8 mouse cellular contexts compared by ENCODE assay signal in the genomic region with DNA sequence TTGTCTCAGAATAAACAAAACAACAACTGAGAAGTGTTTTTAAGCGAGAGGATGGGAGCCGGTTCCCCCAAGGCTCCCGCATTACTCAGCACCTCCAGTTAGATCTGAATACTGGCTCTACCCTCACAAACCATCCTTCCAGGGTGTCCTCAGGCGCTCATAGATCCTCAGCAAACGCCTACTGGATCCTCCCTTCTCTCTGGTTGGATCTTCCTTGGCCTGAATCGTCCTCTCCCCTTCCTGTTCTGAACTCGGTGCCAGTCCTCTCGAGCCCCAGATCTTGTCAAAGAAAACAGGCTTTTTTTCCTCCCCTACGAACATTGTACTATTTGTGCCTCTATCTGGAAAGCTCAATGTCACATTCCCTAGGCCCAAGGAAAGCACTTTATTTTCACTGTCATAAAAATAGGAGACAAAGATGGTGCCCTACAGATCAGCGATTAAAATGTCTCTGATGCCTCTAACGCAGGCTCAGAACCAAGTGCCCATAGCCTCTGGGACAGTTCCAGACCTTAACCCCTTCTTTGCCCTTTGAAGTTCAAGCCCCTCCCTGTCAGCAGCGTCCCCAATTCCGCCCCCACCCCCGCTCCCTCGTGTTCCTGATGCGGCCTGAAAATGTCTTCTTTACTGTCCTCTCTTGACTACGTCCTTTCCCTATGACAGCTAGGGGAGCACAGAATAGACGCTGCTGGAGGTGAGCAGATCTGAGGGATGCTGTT. TPM values are rescaled to one million over a fixed set of nuclear protein-coding genes. Genes with fewer than 3 reads are reported as not detected.
DNase-seq lines count a peak whose midpoint lies in the region; ATAC-seq and TF ChIP-seq lines count a peak whose summit lies in the region.

No protein-coding gene starts in this region.

- H3K27ac ChIP-seq in neural tube, embryonic 11.5 days (ENCODE audit: low read depth, low read length) = no peak overlapping the region
- H3K27ac ChIP-seq in limb, embryonic 14.5 days (replicated peaks; ENCODE audit: low read depth, low read length) = peak overlapping the region; percentile 52; the same call in 1 of the 2 replicates

- H3K4me2 ChIP-seq in neural tube, embryonic 11.5 days (ENCODE audit: low read depth) = peak overlapping the region; percentile 12
- H3K4me2 ChIP-seq in limb, embryonic 14.5 days (replicated peaks; ENCODE audit: low read depth, low read length, severe bottlenecking) = peak overlapping the region; percentile 51

- H3K27me3 ChIP-seq in neural tube, embryonic 11.5 days (ENCODE audit: control insufficient read depth, insufficient read depth, low read length) = no peaks in the 10 kb centered on the region
- H3K27me3 ChIP-seq in limb, embryonic 14.5 days (ENCODE audit: control insufficient read depth, insufficient read depth, low read length) = no peaks in the 10 kb centered on the region

- no peak for DNase-seq in cerebellum, postnatal 4 days (ENCODE audit: low spot score in 2 of 2)
- no peak for DNase-seq in neural tube, embryonic 11.5 days (ENCODE audit: low spot score)
- DNase-seq in neural tube, embryonic 10.5 days (ENCODE audit: extremely low spot score, low spot score) = no peak
- DNase-seq in limb, embryonic 14.5 days (ENCODE audit: low spot score) = no peak
- peak; percentile 24 for DNase-seq in testis, postnatal 14 days (ENCODE audit: low spot score)
- DNase-seq in right cerebral cortex, postnatal 4 days = no peak
- no peak for DNase-seq in frontal cortex, postnatal 14 days (ENCODE audit: low spot score in 2 of 2)

- no peaks in the 10 kb centered on the region for H3K9me3 ChIP-seq in neural tube, embryonic 11.5 days (ENCODE audit: control insufficient read depth, low read length)
- H3K9me3 ChIP-seq in limb, embryonic 14.5 days (ENCODE audit: control insufficient read depth, low read length) = no peaks in the 10 kb centered on the region

- 0 out of 2 replicates have a peak overlapping the region, but pooled peaks have one; percentile 3 for H3K9ac ChIP-seq in neural tube, embryonic 11.5 days (ENCODE audit: low read length)
- H3K9ac ChIP-seq in limb, embryonic 14.5 days (ENCODE audit: low read depth, low read length, severe bottlenecking) = no peak overlapping the region

- no peaks in the 10 kb centered on the region for H3K36me3 ChIP-seq in neural tube, embryonic 11.5 days (ENCODE audit: control insufficient read depth, insufficient read depth, low read length)
- no peaks in the 10 kb centered on the region for H3K36me3 ChIP-seq in limb, embryonic 14.5 days (ENCODE audit: control insufficient read depth, insufficient read depth, low read length)

- H3K4me1 ChIP-seq in neural tube, embryonic 11.5 days (ENCODE audit: control insufficient read depth, insufficient read depth, low read length) = no peaks in the 10 kb centered on the region
- peaks cover 15% of the 10 kb centered on the region for H3K4me1 ChIP-seq in limb, embryonic 14.5 days (ENCODE audit: control insufficient read depth, insufficient read depth, low read length)

- TF ChIP-seq POLR2A in limb, embryonic 14.5 days (IDR thresholded peaks at IDR 0.05; ENCODE audit: borderline replicate concordance, extremely low read depth, insufficient read depth, insufficient read length) = no peak

- H3K4me3 ChIP-seq in neural tube, embryonic 11.5 days (ENCODE audit: low read depth, low read length) = no peak overlapping the region
- peak overlapping the region; percentile 18; the same call in 1 of the 2 replicates for H3K4me3 ChIP-seq in limb, embryonic 14.5 days (replicated peaks; ENCODE audit: low read length)

- 32% methylated on average over 18 of the region's 18 CpGs for WGBS in neural tube, embryonic 11.5 days
- 32% methylated on average over 18 of the region's 18 CpGs for WGBS in limb, embryonic 14.5 days

- ATAC-seq in cerebellum, adult (ENCODE audit: insufficient number of reproducible peaks, low FRiP score, low TSS enrichment) = peak; percentile 77
- ATAC-seq in neural tube, embryonic 11.5 days (ENCODE audit: insufficient read depth, low FRiP score, low TSS enrichment) = no peak
- no peak for ATAC-seq in limb, embryonic 14.5 days (ENCODE audit: low FRiP score, low read depth)

RNA-seq across cellular contexts. Expression of gene Fabp6, which starts 25.7 kb away (rescaled TPM):
- not detected in 2 replicates for polyA plus RNA-seq in neural tube, embryonic 11.5 days (2014; fragmentation: Nextera tagmentation; extraction: Ambion mirVana)
- polyA plus RNA-seq in limb, embryonic 14.5 days (2012; rRNA removed) = 0.49 TPM in 1 of 2 replicates, not detected in the other
- polyA plus RNA-seq in limb, embryonic 14.5 days (2014; fragmentation: Nextera tagmentation; extraction: Ambion mirVana) = not detected in 2 replicates

RNA-seq across cellular contexts. Expression of gene 4933415A04Rik, which starts 40.2 kb away (rescaled TPM):
- 10.2 and 12.5 TPM in 2 replicates for polyA plus RNA-seq in neural tube, embryonic 11.5 days (2014; fragmentation: Nextera tagmentation; extraction: Ambion mirVana)
- 0.61 and 0.70 TPM in 2 replicates for polyA plus RNA-seq in limb, embryonic 14.5 days (2012; rRNA removed)
- 2.2 and 3.6 TPM in 2 replicates for polyA plus RNA-seq in limb, embryonic 14.5 days (2014; fragmentation: Nextera tagmentation; extraction: Ambion mirVana)

RNA-seq across cellular contexts. Expression of gene Pwwp2a, which starts 54.7 kb away (rescaled TPM):
- polyA plus RNA-seq in neural tube, embryonic 11.5 days (2014; fragmentation: Nextera tagmentation; extraction: Ambion mirVana) = 38.4 and 49.1 TPM in 2 replicates
- 34.8 and 37.7 TPM in 2 replicates for polyA plus RNA-seq in limb, embryonic 14.5 days (2012; rRNA removed)
- polyA plus RNA-seq in limb, embryonic 14.5 days (2014; fragmentation: Nextera tagmentation; extraction: Ambion mirVana) = 29.4 and 34.9 TPM in 2 replicates
